Mouse (Mus musculus) forebrain, embryonic 11.5 days (tissue): ENCODE measurements around the gene Arhgef9. TPM values are rescaled to one million over a fixed set of nuclear protein-coding genes. Genes with fewer than 3 reads are reported as not detected.

Experiments used
- ATAC-seq: fragments of 200-750 bp; cut with Nextera tagmentation; replicated peaks from 2 replicates; pipeline ENCODE4 v1.8.0; 2017; ENCODE audit warnings: moderate TSS enrichment; ENCODE audit not compliant: low FRiP score
- DNase-seq: peaks from one replicate; pipeline ENCODE4 v3.0.0-alpha.2; 2017; ENCODE audit warnings: low spot score
- H3K27ac ChIP-seq: fragments of 300-500 bp; sonication (generic); 2 replicates; pipeline ENCODE4 v1.5.1; 2014; ENCODE audit warnings: low read depth, low read length
- H3K27me3 ChIP-seq: fragments of 300-500 bp; sonication (generic); 2 replicates; pipeline ENCODE4 v1.6.1; 2014; ENCODE audit warnings: mild to moderate bottlenecking, low read length, mixed read lengths; ENCODE audit not compliant: control insufficient read depth, insufficient read depth
- H3K36me3 ChIP-seq: fragments of 300-500 bp; sonication (generic); 2 replicates; pipeline ENCODE4 v1.6.1; 2014; ENCODE audit warnings: mild to moderate bottlenecking, low read length, moderate library complexity, mixed read lengths; ENCODE audit not compliant: control insufficient read depth, insufficient read depth
- H3K4me1 ChIP-seq: fragments of 300-500 bp; sonication (generic); replicated peaks from 2 replicates; pipeline ENCODE4 v1.6.1; 2014; ENCODE audit warnings: low read length, mixed read lengths; ENCODE audit not compliant: control insufficient read depth, insufficient read depth
- H3K4me2 ChIP-seq: fragments of 300-500 bp; sonication (generic); 2 replicates; pipeline ENCODE4 v1.6.1; 2014; ENCODE audit warnings: low read depth, mild to moderate bottlenecking, low read length, moderate library complexity, mixed read lengths; ENCODE audit not compliant: severe bottlenecking
- H3K4me3 ChIP-seq: fragments of 300-500 bp; sonication (generic); 2 replicates; pipeline ENCODE4 v1.5.1; 2014; ENCODE audit warnings: low read depth, low read length
- H3K9ac ChIP-seq: fragments of 300-500 bp; sonication (generic); 2 replicates; pipeline ENCODE4 v1.6.1; 2014; ENCODE audit warnings: low read length
- H3K9me3 ChIP-seq: fragments of 300-500 bp; sonication (generic); 2 replicates; pipeline ENCODE4 v1.6.1; 2016; ENCODE audit warnings: low read length, mixed read lengths; ENCODE audit not compliant: control insufficient read depth
- WGBS: fragments of 180-500 bp; shearing (Covaris S2); extraction: QIAGEN DNeasy Blood & Tissue Kit; methylation state at CpG from one replicate; pipeline ENCODE4 v1.1.7; 2014; 5-methylcytosine and 5-hydroxymethylcytosine counted together
- polyA plus RNA-seq: library from polyadenylated mRNA; unstranded; fragments of >200 nt; fragmentation: Nextera tagmentation; extraction: Ambion mirVana; gene quantifications from 2 replicates; pipeline ENCODE4 v1.2.1, GENCODE M21; 2014

Arhgef9 gene
- polyA plus RNA-seq, 1 experiment from 2014 or later, result 14.3 TPM

DNA sequence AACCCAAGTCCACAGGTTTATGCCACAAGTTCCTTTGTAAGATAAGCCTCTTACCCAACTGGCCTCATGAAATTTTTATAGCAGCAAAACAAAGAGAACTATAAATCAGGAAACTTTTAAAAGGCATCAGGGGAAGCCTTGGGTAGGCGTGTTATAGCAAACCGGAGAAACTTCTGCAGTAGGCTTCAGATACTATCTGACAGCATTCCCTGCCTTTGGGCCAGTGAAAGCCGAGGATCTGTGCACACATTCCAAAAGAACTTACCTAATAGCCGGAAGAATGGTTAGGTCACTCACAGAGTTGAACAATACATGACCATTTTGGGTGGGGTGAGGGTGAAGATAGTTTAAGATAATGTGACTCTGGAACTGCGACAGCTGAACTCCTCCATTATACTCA, 168.7 kb downstream of the Arhgef9 start:
- no peaks in the 10 kb centered on the region for H3K27me3 ChIP-seq
- H3K4me3 ChIP-seq, result no peak overlapping the region
- H3K4me1 ChIP-seq, result no peaks in the 10 kb centered on the region
- WGBS, result 60% methylated on average over 5 of the region's 5 CpGs
- no peaks in the 10 kb centered on the region for H3K36me3 ChIP-seq
- no peaks in the 10 kb centered on the region for H3K9me3 ChIP-seq
- H3K4me2 ChIP-seq, result no peak overlapping the region
- H3K27ac ChIP-seq, result no peak overlapping the region
- H3K9ac ChIP-seq, result no peak overlapping the region
- ATAC-seq (no peak), DNase-seq (no peak)

DNA sequence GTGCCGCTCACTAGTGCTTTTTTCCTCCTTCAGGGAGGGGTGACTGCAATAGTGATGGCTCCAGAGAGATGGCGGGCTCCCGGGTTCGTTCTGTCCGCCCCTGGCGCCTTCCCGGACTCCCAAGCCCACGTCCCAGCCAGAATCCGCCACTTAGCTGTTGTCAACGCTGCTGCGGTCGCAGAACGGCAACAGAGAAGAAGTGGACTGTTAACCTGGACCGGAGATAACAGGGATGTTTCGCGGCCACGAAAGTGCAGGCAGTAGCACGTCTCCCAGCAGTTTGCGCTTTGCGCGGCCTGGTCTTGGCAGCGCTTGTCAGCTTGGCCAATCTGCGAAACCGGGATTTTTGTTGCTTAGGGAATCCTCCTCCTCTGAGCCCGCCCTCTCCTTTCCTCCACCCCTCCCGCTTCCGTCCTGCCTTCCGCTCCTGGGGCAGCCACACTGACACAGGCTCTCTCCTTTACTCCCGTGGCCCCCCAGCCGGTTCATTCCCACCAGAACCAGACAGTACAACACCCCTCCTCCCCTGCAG, 170.2 kb downstream of the Arhgef9 start, which contains the start of gene Spin4:
Gene Spin4, minus strand, starts transcription at position 322 of the 532 bp plus-strand sequence.
- Histone ChIP-seq H3K4me1 (no peaks in the 10 kb centered on the region), H3K36me3 (no peaks in the 10 kb centered on the region), H3K27me3 (no peaks in the 10 kb centered on the region), H3K4me2 (peak within 1 kb of the TSS; percentile 56), H3K27ac (peak within 1 kb of the TSS; percentile 81), H3K4me3 (peak within 1 kb of the TSS; percentile 46), H3K9me3 (no peaks in the 10 kb centered on the region), H3K9ac (peak within 1 kb of the TSS; percentile 61)
- WGBS, result 21% methylated on average over 30 of the region's 30 CpGs
- ATAC-seq (peak; percentile 94), DNase-seq (peak; percentile 80)

DNA sequence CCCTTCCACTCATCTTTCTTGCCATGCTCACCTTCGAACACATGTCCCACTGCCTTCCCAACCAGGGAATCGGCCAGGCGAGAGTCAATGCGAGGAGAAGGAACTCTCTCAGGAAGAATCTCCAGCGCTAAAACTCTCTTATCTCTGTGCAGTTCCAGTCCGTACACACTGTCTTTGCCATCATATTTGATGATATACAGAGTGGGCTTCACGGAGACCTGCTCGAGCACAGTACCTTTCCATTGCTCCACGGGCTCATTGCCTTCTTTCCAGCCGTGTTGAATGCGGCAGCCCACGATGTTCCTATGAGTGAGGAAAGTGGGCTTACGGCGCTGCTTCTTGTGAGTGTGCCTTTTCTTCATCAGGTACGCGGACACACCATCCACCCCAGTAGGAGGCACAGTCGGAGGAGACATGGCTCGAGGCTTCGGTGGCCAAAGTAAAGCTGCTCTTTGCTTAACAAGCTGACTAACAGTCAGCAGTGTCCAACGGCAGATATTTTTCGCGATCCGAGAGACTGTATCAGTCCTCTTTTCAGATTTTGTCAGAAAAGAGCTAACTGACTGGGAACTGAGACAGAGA, 170.8 kb downstream of the Arhgef9 start:
- no peak for DNase-seq

DNA sequence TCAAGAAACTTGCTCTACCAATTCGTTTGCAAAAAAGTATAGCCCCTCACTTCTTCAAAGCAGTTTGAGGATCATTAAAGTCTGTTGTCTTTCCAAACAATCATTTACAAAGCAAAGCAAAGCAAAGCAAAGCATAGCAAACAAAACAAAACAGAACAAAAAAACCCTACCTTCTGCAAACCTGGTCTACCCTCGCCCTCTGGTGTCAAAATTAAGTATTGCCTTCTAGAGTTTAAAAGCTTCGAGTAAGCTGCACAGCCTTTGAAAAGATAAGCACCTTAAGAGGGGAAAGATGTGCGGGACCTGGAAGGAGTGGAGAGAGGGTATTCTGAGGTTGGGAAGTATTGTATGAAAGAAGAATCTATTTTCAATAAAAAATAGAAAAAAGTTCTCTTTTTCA, 184.6 kb downstream of the Arhgef9 start:
- DNase-seq, result no peak
- no peaks in the 10 kb centered on the region for H3K27me3 ChIP-seq
- no peak overlapping the region for H3K9ac ChIP-seq
- H3K27ac ChIP-seq, result no peak overlapping the region
- WGBS, result 23% methylated on average over 4 of the region's 4 CpGs
- H3K4me3 ChIP-seq, result no peak overlapping the region
- H3K36me3 ChIP-seq, result no peaks in the 10 kb centered on the region
- ATAC-seq, result no peak
- H3K9me3 ChIP-seq, result no peaks in the 10 kb centered on the region
- no peaks in the 10 kb centered on the region for H3K4me1 ChIP-seq
- H3K4me2 ChIP-seq, result no peak overlapping the region

More for the DNA sequence above, 170.8 kb downstream of the Arhgef9 start:
- no peaks in the 10 kb centered on the region for H3K36me3 ChIP-seq
- H3K4me2 ChIP-seq, result peak overlapping the region; percentile 56
- H3K9me3 ChIP-seq, result no peaks in the 10 kb centered on the region
- peak overlapping the region; percentile 61 for H3K9ac ChIP-seq
- ATAC-seq, result peak; percentile 23; the same call in 1 of the 2 replicates
- 22% methylated on average over 23 of the region's 23 CpGs for WGBS
- peak overlapping the region; percentile 46 for H3K4me3 ChIP-seq
- H3K4me1 ChIP-seq, result no peaks in the 10 kb centered on the region
- no peaks in the 10 kb centered on the region for H3K27me3 ChIP-seq
- H3K27ac ChIP-seq, result peak overlapping the region; percentile 81

Other genes starting within 250 kb of the Arhgef9 start
- gene Spin4, start 170.2 kb downstream of the Arhgef9 start, polyA plus RNA-seq, result 8.9 and 11.4 TPM in 2 replicates
- gene Amer1, start 248.0 kb upstream of the Arhgef9 start, polyA plus RNA-seq, result 8.5 and 8.7 TPM in 2 replicates